Mouse (Mus musculus): ENCODE data around the gene Gna14. TPM values are rescaled to one million over a fixed set of nuclear protein-coding genes. Genes with fewer than 3 reads are reported as not detected.

Gna14 gene
- polyA plus RNA-seq, 1 experiment from 2014 or later: 4.8 TPM

DNA sequence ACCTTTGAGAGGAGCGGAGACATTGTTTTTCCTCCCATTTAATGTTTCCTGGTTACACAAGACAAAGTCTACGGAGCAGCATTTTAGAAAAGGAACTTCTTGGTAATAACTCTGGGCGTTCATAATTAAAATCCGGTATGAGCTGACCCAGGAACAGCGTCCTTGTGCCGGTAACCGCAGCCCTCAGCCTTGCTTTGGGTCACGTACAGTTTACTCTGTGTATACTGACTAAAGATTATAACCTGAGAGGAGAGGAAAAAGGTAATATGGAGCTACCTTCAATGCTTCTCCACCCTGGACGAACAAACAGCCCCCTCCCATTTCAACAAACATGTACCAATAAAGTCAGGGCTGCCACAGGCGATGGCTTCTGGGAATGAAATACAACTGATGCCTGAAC lies 48.7 kb downstream of the Gna14 start:
- no peaks in the 10 kb centered on the region for H3K9me3 ChIP-seq (replicated peaks)
- no peak overlapping the region for H3K4me2 ChIP-seq (replicated peaks)
- H3K27me3 ChIP-seq: no peaks in the 10 kb centered on the region
- no peak overlapping the region for H3K27ac ChIP-seq (replicated peaks)
- H3K9ac ChIP-seq: no peak overlapping the region
- no peaks in the 10 kb centered on the region for H3K4me1 ChIP-seq
- H3K36me3 ChIP-seq: no peaks in the 10 kb centered on the region
- ATAC-seq (ENCODE audit: insufficient number of reproducible peaks, low FRiP score, low TSS enrichment, low read depth): no peak
- no peak overlapping the region for H3K4me3 ChIP-seq (replicated peaks)
- WGBS: 85% methylated on average over 10 of the region's 10 CpGs

DNA sequence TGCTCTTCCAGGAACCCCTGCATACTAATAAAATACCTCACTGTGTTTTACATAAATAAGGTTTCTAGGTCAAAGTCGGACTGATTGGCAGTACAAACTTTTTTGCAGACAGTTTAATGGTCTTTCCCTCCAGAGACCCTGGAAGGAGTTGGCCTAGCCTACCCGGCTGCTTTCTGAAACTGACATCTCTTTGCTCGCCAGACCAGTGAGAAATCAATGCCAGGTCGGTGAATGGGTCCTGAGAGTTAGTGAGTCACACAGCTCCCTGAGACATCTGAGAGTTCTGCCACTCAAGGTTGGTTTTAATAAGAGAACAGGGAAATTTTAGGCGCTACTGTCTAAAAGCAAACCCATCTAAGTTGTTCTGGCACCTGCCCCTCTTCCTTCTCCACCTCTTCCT lies 49.1 kb downstream of the Gna14 start:
- H3K27ac ChIP-seq (replicated peaks): no peak overlapping the region
- no peak overlapping the region for H3K9ac ChIP-seq
- 57% methylated on average over 5 of the region's 5 CpGs for WGBS
- H3K9me3 ChIP-seq (replicated peaks): no peaks in the 10 kb centered on the region
- no peaks in the 10 kb centered on the region for H3K27me3 ChIP-seq
- ATAC-seq (ENCODE audit: insufficient number of reproducible peaks, low FRiP score, low TSS enrichment, low read depth): no peak
- no peaks in the 10 kb centered on the region for H3K36me3 ChIP-seq
- no peak overlapping the region for H3K4me3 ChIP-seq (replicated peaks)
- no peak overlapping the region for H3K4me2 ChIP-seq (replicated peaks)
- no peaks in the 10 kb centered on the region for H3K4me1 ChIP-seq

DNA sequence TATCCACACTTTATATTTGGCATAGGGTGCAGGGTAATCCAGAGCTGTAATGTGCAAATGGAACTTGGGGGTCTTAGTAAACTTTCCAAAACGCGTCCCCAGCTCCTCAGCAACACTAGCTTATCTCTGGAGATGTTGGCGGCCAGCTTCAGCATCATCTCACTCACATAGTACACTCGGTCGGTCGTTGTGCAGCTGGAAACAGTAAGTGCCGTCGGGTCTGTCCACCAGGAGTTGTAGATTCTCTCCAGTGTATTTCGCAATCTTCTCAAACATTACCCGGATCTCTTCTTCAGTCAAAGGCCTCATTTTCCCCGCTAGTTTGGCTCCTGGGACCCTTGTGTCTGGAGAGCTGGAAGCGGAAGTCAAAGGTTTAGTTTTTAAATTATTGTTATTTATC lies 55.2 kb downstream of the Gna14 start:
- Histone ChIP-seq H3K9me3 (replicated peaks) (no peaks in the 10 kb centered on the region), H3K36me3 (no peaks in the 10 kb centered on the region), H3K27me3 (no peaks in the 10 kb centered on the region), H3K9ac (no peak overlapping the region), H3K4me3 (replicated peaks) (no peak overlapping the region), H3K4me1 (peaks cover 19% of the 10 kb centered on the region), H3K4me2 (replicated peaks) (no peak overlapping the region), H3K27ac (replicated peaks) (peak overlapping the region; percentile 44; the same call in 1 of the 2 replicates)
- no peak for ATAC-seq (ENCODE audit: insufficient number of reproducible peaks, low FRiP score, low TSS enrichment, low read depth)
- WGBS: 26% methylated on average over 12 of the region's 12 CpGs

DNA sequence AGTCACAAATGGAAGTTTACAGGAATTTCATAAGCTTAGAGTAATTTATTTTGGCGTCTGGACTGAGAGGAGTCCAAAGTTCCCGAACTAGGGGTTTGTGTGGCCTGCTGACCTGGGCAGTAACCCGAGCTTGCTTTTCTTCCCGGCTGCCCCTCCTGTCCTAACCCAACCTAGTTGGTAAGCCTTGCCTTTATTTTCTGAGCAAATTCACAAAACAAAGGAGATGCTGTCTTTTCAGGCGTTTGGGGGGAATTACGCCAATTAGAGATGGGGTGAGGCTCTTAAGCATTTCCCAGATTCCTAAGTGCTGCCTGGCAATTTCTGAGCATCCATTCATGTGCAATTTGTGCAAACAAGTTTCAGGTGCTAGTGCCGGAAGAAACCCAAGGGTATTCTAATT lies 55.9 kb downstream of the Gna14 start:
- 25% methylated on average over 7 of the region's 7 CpGs for WGBS
- no peaks in the 10 kb centered on the region for H3K27me3 ChIP-seq
- H3K4me2 ChIP-seq (replicated peaks): no peak overlapping the region
- H3K27ac ChIP-seq (replicated peaks): peak overlapping the region; percentile 44; the same call in 1 of the 2 replicates
- H3K4me3 ChIP-seq (replicated peaks): no peak overlapping the region
- H3K9me3 ChIP-seq (replicated peaks): no peaks in the 10 kb centered on the region
- ATAC-seq (ENCODE audit: insufficient number of reproducible peaks, low FRiP score, low TSS enrichment, low read depth): no peak
- no peak overlapping the region for H3K9ac ChIP-seq
- H3K36me3 ChIP-seq: no peaks in the 10 kb centered on the region
- peaks cover 19% of the 10 kb centered on the region for H3K4me1 ChIP-seq

DNA sequence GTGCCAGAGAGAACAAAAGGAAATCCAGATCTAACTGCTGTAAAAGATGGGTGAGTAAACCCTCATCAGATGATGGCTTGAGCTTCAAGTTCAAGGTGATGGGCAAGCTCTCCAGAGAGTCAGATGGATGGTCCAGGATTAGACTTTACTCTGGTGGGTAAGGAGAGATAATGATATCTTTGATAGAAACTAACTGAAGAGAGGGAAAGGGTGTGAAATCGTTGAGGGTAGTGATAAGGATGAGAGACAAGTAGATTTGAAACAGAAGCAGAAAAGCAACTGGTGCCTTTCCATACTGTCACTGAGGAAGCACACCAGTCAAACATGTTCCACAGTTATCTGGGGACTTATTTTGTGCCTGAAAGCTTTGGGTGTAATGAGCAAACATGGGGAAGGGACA lies 56.9 kb downstream of the Gna14 start:
- ATAC-seq (ENCODE audit: insufficient number of reproducible peaks, low FRiP score, low TSS enrichment, low read depth): no peak
- WGBS: 84% methylated on average over 1 of the region's 1 CpGs

DNA sequence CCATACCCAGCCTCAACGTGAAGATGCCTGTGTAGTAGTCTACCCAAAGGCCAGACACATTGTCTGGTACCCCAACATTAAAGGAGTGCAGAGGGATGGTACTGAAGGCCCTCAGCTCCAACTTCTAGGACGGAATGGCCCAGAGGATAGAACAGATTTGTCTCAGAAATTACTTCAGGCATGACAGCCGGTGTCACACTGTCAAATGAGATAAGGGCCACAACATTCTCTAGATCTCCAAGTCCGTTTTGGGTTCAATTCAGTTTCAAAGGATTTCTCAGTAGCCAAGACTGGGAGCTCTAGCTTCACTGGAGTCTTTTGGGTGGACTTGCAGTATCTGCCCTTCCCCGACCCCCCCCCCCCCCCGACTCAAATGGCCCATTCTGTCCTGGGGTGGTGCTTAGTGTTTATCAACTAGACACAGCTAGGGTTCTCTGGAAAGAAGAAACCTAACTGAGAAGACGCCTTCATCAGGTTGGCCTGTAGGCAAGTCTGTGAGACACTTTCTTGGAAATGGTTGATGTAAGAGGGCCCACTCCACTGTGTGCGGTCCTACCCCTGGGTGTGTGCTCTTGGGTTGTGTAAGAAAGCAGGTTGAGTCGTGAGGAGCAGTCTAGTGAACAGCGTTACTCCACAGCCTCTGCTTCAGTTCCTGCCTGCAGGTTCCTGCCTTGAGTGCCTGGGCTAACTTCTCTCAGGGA lies 59.4 kb downstream of the Gna14 start:
- Histone ChIP-seq H3K4me1 (peaks cover 19% of the 10 kb centered on the region), H3K9ac (no peak overlapping the region), H3K27me3 (no peaks in the 10 kb centered on the region), H3K4me2 (replicated peaks) (no peak overlapping the region), H3K36me3 (no peaks in the 10 kb centered on the region), H3K4me3 (replicated peaks) (no peak overlapping the region), H3K9me3 (replicated peaks) (no peaks in the 10 kb centered on the region), H3K27ac (replicated peaks) (no peak overlapping the region)
- WGBS: 85% methylated on average over 10 of the region's 10 CpGs
- ATAC-seq (ENCODE audit: insufficient number of reproducible peaks, low FRiP score, low TSS enrichment, low read depth): no peak

More for the DNA sequence above, 56.9 kb downstream of the Gna14 start:
- H3K4me1 ChIP-seq: peaks cover 19% of the 10 kb centered on the region
- no peaks in the 10 kb centered on the region for H3K36me3 ChIP-seq
- no peaks in the 10 kb centered on the region for H3K9me3 ChIP-seq (replicated peaks)
- no peaks in the 10 kb centered on the region for H3K27me3 ChIP-seq
- H3K27ac ChIP-seq (replicated peaks): peak overlapping the region; percentile 36; the same call in 1 of the 2 replicates
- no peak overlapping the region for H3K4me2 ChIP-seq (replicated peaks)
- H3K4me3 ChIP-seq (replicated peaks): no peak overlapping the region
- no peak overlapping the region for H3K9ac ChIP-seq

DNA sequence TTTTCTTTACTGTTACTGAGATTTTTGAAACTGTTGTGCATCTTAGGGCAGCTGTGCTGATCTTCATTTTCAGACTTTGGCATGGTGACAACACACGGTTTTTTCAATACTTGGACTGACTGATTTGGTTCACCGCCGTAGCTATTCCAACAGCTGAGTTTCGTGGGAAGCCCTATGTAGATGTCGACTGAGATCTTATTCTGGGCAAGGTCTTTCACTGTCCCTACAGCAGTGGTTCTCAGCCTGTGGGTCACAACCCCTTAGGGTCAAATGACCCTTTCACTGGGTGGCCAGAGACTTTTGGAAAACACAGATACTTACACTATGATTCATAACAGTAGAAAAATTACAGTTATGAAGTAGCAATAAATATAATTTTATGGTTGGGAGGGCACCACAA lies 60.5 kb downstream of the Gna14 start:
- Histone ChIP-seq H3K27me3 (no peaks in the 10 kb centered on the region), H3K4me1 (peaks cover 9% of the 10 kb centered on the region; the same call in 1 of the 2 replicates), H3K36me3 (no peaks in the 10 kb centered on the region), H3K4me2 (replicated peaks) (no peak overlapping the region), H3K27ac (replicated peaks) (no peak overlapping the region), H3K9me3 (replicated peaks) (no peaks in the 10 kb centered on the region), H3K4me3 (replicated peaks) (no peak overlapping the region), H3K9ac (no peak overlapping the region)
- WGBS: 65% methylated on average over 5 of the region's 5 CpGs
- ATAC-seq (ENCODE audit: insufficient number of reproducible peaks, low FRiP score, low TSS enrichment, low read depth): no peak

DNA sequence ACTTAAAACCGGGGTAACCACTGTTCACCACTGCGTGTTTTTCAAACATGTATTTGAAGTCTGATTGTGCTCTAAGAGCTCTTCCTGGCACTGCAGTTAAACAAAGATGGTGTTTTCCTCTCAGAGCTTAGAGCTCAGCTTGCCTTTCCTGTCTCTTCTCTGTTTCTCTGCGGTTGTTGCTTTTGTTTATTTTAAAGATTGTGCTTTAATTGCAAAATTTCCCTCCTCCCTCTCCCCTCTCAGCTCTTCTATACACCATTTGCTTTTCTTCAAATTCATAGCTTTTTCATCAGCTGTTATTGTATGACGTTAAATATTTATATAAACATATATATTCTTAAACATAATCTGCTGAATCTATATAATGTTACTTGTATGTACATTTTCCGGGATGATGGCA lies 66.5 kb downstream of the Gna14 start:
- 44% methylated on average over 5 of the region's 5 CpGs for WGBS
- no peak for ATAC-seq (ENCODE audit: insufficient number of reproducible peaks, low FRiP score, low TSS enrichment, low read depth)
- no peaks in the 10 kb centered on the region for H3K9me3 ChIP-seq (replicated peaks)
- H3K36me3 ChIP-seq: no peaks in the 10 kb centered on the region
- H3K4me1 ChIP-seq: no peaks in the 10 kb centered on the region
- H3K27ac ChIP-seq (replicated peaks): no peak overlapping the region
- H3K4me3 ChIP-seq (replicated peaks): no peak overlapping the region
- H3K9ac ChIP-seq: no peak overlapping the region
- H3K4me2 ChIP-seq (replicated peaks): no peak overlapping the region
- no peaks in the 10 kb centered on the region for H3K27me3 ChIP-seq

DNA sequence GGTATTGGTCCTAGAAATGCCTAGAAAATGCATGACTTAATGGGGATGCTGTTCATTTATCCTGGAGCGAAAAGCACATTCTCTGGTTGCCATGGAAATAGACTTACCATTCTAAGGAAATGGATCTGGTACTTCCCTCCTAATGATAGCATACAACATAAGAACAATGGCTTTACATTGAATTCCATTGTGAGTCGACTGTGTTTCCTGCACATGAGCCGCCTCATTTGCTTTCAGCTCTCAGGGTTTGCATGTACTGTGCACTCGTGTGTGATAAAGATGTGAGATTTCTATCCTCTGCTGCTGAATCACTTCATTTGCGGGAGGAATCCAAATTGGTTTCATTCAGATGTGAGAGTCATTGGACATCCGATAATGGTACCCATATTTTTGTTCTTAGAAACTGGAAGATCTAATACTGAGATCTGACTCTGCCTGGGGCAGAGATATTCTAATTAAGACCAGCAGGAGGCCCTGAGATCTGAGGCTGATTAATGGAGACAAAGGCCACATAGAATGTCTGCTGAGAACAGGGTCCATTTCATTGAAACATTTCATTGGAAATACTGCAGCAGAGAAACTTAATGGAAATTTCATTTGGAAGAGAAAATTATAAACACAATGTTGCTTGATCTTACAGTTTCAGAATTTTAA lies 71.3 kb downstream of the Gna14 start:
- no peaks in the 10 kb centered on the region for H3K4me1 ChIP-seq
- no peak overlapping the region for H3K4me2 ChIP-seq (replicated peaks)
- ATAC-seq (ENCODE audit: insufficient number of reproducible peaks, low FRiP score, low TSS enrichment, low read depth): no peak
- H3K27ac ChIP-seq (replicated peaks): no peak overlapping the region
- H3K9me3 ChIP-seq (replicated peaks): no peaks in the 10 kb centered on the region
- WGBS: 35% methylated on average over 6 of the region's 6 CpGs
- no peak overlapping the region for H3K9ac ChIP-seq
- no peak overlapping the region for H3K4me3 ChIP-seq (replicated peaks)
- no peaks in the 10 kb centered on the region for H3K27me3 ChIP-seq
- no peaks in the 10 kb centered on the region for H3K36me3 ChIP-seq

DNA sequence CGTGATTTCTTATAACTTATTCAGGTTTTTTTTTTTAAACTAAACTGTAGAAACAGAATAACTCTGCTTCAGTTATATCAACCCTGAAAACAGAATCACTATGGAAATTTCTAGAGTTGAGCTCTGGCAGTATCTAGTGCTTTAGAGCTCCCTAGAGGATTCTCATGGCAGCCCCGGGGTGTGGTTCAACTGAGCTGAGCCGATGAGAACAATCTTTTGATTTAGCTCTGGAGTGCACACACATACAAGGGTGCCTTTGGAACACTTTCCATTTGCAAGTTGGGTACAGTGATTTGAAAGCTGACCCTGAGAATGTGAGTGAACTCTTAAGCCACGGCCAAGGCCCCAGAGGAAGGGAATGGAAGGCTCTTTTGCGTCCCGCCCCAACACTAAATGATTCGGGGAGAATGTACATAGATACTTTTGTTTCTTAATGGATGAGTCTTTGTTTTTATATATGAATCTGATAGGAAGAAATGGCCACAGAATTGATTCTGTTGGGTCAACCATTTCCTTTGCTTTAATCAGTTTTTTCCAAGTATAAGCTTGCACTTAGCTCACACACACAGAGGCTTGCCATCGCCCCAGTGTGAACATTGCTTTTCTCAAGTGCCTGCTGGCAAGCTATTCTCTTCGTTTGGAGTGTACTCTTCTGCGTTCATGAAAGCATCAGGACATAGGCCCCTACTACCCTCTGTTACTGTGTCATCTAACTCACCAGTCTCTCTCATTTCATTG lies 75.0 kb downstream of the Gna14 start:
- Histone ChIP-seq H3K9ac (no peak overlapping the region), H3K4me2 (replicated peaks) (no peak overlapping the region), H3K27me3 (no peaks in the 10 kb centered on the region), H3K9me3 (replicated peaks) (no peaks in the 10 kb centered on the region), H3K4me3 (replicated peaks) (no peak overlapping the region), H3K27ac (replicated peaks) (no peak overlapping the region), H3K36me3 (no peaks in the 10 kb centered on the region), H3K4me1 (no peaks in the 10 kb centered on the region)
- WGBS: 79% methylated on average over 10 of the region's 10 CpGs
- no peak for ATAC-seq (ENCODE audit: insufficient number of reproducible peaks, low FRiP score, low TSS enrichment, low read depth)

DNA sequence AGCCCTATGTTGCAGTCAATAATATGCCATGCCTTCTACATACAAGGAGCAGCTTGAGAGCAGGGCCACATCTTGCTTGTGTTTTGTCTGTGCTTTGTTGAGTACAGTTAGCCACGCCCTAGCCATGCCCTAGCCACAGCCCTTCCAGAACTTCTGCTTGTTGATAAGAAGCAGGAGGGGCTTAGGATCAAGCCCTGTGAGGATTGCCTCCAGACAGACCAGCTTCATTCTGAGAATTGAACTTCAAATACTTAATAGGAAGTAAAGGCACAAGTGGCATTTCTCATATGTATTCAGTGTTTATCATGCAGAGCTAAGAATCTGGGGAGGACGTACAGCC lies 75.5 kb downstream of the Gna14 start:
- H3K36me3 ChIP-seq: no peaks in the 10 kb centered on the region
- no peak overlapping the region for H3K27ac ChIP-seq (replicated peaks)
- no peaks in the 10 kb centered on the region for H3K9me3 ChIP-seq (replicated peaks)
- no peaks in the 10 kb centered on the region for H3K4me1 ChIP-seq
- no peak for ATAC-seq (ENCODE audit: insufficient number of reproducible peaks, low FRiP score, low TSS enrichment, low read depth)
- H3K9ac ChIP-seq: no peak overlapping the region
- no peak overlapping the region for H3K4me3 ChIP-seq (replicated peaks)
- WGBS: 71% methylated on average over 2 of the region's 2 CpGs
- H3K27me3 ChIP-seq: no peaks in the 10 kb centered on the region
- H3K4me2 ChIP-seq (replicated peaks): no peak overlapping the region
